Mouse (Mus musculus): ENCODE results near the gene Zfp800. TPM values are rescaled to one million over a fixed set of nuclear protein-coding genes. Genes with fewer than 3 reads are reported as not detected.

Gene Zfp800
- total RNA-seq, 2 experiments from 2014 or later: 26.0 to 26.6 TPM

GRCm38 (mm10) chr6:28396853-28397457 lies 850 bp downstream of the Zfp800 start:
- DNase-seq (ENCODE audit: low spot score in 2 of 2): peak in 1 of 2 experiments; percentile 34

GRCm38 (mm10) chr6:28396051-28396852 lies 1.6 kb downstream of the Zfp800 start:
- no peak for DNase-seq (ENCODE audit: low spot score in 2 of 2)

DNA sequence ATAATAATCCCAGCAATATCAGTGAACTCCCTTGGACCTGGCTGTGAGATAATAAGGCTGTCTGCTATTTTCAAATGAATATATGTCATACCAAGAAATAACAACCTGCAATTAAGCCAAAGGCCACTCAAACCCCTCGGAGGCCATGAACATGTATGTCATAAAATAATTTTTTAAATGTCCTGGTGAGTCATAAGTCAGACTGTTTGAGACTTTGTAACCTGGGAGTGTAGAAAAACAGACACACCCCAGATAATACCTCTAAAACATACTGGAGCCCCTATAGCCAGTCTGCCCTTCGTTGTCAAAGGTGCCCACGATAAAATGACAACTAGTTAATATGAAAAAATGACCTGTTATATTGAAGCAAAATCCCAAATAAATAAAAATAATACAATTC lies 8.8 kb downstream of the Zfp800 start:
- no peak for DNase-seq (ENCODE audit: low spot score in 2 of 2)

GRCm38 (mm10) chr6:28385169-28385568 lies 12.6 kb downstream of the Zfp800 start:
- no peak for DNase-seq (ENCODE audit: low spot score in 2 of 2)

DNA sequence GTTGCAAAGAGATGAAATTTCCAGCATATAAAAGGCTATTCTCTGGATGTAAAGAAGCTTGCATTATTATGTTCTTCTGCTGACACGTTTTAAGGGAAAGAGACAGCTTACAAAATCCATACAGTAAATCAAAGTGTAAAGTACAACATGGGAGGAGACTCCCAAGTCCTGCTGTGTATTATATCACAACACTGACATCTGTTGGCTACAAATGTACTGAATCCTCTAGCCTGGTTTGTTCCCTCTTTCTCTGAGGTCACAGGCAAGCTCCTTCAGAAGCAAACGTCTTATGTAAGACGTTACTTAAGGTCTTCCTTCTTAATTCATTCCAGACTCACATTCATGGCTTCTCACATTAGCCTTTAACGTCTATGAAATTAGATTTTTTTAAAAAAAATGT lies 15.8 kb downstream of the Zfp800 start:
- DNase-seq (ENCODE audit: low spot score in 2 of 2): no peak

DNA sequence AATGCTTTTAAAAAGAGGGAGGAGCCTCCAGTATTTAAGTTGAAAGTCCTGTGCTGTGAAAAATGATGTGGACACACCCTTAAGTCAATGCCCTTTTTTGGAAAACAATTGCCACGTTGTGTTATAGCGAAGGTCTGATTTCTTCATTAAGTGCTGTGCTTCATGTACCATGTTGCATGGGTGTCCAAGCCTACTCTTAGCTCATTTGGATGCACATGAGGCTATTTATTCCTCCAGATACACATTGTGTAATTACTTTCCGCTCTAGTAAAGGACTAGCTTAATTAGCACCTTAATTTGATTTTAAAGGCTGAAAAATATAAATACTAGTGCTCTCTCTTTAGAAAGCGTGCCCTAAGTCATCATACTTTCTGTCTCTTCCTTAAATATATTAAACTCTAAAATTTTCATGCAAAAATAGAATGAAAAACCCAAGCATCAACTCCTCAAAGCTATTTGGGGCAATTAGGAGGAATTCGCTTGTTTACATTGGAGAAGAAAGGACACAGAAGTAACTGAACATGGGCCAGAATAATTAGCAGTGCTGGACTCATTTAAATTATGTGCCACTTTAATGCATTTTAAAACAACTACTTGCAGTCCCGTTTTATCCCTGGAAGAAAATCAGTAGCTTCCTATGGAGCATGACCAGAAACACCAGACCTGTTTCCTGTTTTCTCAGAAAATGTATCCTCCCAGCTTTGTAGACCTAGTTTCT lies 27.7 kb downstream of the Zfp800 start:
- no peak for DNase-seq (ENCODE audit: low spot score in 2 of 2)

GRCm38 (mm10) chr6:28367575-28367974 lies 30.2 kb downstream of the Zfp800 start:
- DNase-seq (ENCODE audit: low spot score in 2 of 2): no peak

DNA sequence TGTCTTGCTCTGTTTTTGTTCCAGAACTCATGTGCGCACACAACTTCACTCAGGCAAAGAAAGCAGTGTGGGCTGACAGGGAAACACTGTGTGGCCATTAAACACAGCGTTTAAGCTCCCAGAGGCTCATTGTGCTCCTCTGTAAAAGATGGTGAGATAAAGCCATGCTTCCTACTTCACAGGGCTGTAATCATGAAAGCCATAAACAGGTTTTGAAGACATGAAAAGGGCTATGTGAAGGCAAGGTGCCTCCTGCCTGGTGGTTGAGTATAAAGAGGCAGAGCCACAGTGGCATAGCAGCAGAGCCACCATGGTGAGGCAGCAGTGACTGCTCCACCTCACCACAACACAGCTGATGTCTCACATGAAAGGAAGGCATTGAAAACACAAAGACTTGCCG lies 46.7 kb downstream of the Zfp800 start:
- DNase-seq (ENCODE audit: low spot score in 2 of 2): no peak

GRCm38 (mm10) chr6:28345677-28346076 lies 52.1 kb downstream of the Zfp800 start:
- no peak for DNase-seq (ENCODE audit: low spot score in 2 of 2)

DNA sequence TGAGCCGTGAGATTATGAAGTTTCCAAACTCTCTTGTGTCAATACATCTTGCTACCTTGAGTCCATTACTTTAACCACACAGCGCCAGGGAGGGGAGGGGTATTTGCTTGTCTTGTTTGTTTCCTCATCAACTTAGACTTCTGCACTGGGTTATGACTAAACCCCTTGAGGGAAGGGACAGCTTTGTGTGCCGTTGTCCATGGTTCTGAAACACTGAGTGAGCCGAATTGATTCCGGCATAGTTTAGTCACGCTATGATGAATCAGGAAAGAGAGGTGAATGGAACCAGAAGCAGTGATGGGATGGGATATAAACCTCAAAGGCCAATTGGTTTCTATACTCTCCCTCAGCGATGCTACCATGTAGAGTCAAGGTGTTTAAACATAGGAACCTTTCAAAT lies 52.6 kb downstream of the Zfp800 start:
- DNase-seq (ENCODE audit: low spot score in 2 of 2): no peak

GRCm38 (mm10) chr6:28342863-28343262 lies 54.9 kb downstream of the Zfp800 start:
- no peak for DNase-seq (ENCODE audit: low spot score in 2 of 2)

DNA sequence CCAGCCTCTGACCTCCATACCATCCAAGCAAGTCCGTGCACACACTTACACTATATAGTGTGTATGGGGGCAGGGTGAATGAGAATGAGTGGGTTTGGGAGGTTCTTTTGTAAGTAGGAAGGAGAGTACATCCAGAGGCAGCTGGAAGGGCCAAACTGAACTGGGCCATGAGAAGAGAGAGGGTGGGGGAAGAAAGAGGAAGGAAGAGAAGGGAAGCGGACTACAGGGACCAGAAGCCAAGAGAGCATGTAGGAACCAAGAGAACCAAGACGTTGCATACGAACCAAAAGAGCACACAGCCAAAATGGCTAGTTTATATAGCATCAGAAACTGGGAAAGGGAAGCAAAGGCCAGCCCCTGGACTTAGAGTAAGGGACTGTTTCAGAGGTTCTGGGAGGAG lies 56.6 kb downstream of the Zfp800 start:
- DNase-seq (ENCODE audit: low spot score in 2 of 2): no peak

- DNase-seq (ENCODE audit: low spot score in 2 of 2): peak in 1 of 2 experiments; percentile 11
Observed at GRCm38 (mm10) chr6:28339410-28339809, 58.4 kb downstream of the Zfp800 start.

DNA sequence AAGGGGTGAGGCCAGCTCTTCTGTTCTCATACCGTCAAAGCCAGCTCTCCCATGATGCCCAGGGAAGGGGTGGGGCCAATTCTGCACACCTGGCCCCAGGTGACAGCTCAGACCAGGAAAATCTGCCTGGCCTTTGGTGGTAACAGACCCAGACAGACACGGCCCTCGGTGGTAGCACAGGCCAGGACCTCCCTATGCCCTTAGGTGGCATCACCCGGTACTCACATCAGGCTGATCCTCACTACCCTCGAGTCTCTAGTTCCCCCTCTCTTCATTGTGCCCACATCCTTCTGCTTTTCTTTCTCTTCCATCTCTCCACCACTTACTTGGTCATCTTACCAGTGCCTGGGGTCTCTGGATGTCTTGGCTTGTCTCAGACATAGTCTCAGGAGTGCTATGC lies 64.1 kb downstream of the Zfp800 start:
- DNase-seq (ENCODE audit: low spot score in 2 of 2): no peak

DNA sequence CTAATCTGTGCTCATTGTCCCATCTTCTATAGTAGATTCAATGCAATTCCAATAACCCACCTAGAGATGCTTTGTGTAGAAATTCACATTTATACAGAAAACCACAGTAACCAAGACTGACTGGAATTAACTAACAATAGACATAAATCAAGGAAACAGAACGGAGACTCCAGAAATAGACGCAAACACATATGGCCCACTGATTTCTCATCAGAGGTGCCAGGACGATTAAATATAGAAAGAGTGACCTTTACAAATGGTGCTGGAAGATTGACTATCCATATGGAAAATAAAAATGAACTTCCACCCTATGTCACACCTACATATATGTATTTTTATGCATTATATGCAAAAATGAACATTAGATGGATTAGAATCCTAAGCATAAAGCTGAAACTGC lies 65.3 kb downstream of the Zfp800 start:
- peak in 1 of 2 experiments; percentile 37 for DNase-seq (ENCODE audit: low spot score in 2 of 2)

DNA sequence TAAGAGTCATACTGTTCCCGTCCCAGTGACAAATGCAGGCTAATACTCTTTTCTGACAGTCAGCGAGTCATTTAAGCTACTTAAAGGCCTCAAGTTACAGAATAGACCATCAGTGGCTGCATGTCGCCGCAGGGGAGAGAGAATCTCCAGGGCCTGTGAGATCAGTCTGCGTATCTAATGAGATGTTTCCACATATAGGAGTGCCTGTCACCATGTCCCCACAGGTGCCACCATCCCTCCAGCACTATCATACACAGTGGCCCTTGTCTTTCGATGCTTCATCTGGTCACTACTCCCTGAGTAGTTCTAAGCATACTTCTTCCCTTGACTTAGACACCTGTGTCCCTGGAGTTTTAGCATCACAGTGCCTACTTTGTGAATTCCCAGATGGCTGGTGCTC lies 68.0 kb downstream of the Zfp800 start:
- DNase-seq (ENCODE audit: low spot score in 2 of 2): no peak

DNA sequence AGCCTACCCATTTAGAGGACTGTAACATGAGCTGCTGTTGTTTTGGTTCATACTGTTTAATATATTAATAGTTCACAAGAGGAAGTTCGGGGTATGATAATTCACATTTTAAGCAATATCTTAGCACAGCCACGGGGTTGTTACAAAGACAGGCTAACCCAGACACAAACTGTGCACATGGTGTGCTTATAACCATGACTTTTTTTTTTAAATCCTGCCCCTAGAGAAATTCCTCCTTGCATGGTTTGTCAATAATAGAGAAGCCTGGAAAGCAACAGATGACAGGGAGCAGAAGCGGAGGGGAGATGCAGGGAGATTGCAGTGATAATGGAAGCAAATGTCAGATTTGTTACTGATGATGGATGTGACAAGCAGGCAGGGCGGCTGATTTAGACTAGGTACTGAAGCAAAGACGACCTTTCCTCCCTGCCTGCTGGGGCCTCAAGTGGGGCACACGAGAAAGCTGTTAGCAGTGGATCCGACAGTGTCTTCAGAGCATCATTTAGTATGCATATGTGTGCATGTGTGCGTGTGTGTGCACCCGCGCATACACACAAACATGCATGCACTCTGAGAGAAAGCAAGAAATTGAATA lies 68.7 kb downstream of the Zfp800 start:
- DNase-seq (ENCODE audit: low spot score in 2 of 2): peak in 1 of 2 experiments; percentile 13

- DNase-seq (ENCODE audit: low spot score in 2 of 2): no peak
Observed at GRCm38 (mm10) chr6:28326720-28327119, 71.1 kb downstream of the Zfp800 start.

DNA sequence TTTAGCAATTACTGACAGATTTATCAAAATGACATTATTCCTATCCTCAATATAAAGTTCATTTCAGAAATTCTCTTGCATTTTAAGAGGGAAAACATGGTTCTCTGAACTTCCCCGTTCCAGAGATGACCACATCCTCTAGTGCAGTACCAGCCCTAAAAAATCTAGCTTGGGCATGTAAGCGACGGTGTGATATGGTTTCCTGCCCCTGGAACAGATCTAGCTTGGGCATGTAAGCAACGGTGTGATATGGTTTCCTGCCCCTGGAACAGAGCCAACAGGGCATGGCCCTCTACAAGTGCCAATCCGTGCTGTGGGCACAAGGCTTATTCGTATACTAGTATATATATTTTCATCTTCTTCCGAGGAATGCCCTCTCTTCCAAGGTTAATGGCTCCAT lies 75.4 kb downstream of the Zfp800 start:
- no peak for DNase-seq (ENCODE audit: low spot score in 2 of 2)

- DNase-seq (ENCODE audit: low spot score in 2 of 2): no peak
Observed at GRCm38 (mm10) chr6:28319648-28320270, 78.0 kb downstream of the Zfp800 start.

GRCm38 (mm10) chr6:28318820-28319573 lies 78.8 kb downstream of the Zfp800 start:
- DNase-seq (ENCODE audit: low spot score in 2 of 2): no peak

Data from layer of hippocampus, adult 18-20 months (tissue).